Mouse (Mus musculus): ENCODE results near the gene Prcp. TPM values are rescaled to one million over a fixed set of nuclear protein-coding genes. Genes with fewer than 3 reads are reported as not detected.

The Prcp gene
- total RNA-seq, 1 experiment = 27.7 TPM

DNA sequence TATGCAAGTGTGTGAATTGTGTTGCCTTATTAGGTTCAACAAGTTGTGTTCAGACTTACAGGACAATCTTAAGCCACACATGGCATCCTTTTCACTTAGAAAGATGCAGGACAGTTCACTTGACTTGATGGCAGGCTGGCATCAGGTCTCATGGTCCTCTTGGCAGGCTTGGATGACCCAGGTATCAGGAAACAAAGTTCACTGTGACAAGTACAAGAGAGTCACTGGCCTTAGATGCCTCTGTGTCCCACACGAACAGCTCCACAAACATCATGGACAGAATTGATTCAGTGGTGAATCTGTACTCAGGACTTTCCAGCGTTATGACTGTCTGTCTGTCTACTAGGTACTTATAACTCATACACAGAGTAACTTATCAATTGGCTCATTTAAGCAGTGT, 39.9 kb upstream of the Prcp start:
- DNase-seq (ENCODE audit: low read depth, low spot score) = no peak
- Histone ChIP-seq H3K9me3 (ENCODE audit: control insufficient read depth, insufficient read depth, low read depth, low read length) (no peaks in the 10 kb centered on the region), H3K4me3 (ENCODE audit: insufficient read depth in 1 of 2, low read depth in 1 of 2, low read length in 2 of 2, poor library complexity in 1 of 2, severe bottlenecking in 1 of 2) (no peak overlapping the region), H3K36me3 (ENCODE audit: control insufficient read depth, insufficient read depth, low read length, poor library complexity, severe bottlenecking) (no peaks in the 10 kb centered on the region), H3K9ac (ENCODE audit: insufficient read depth, low read depth, low read length, poor library complexity, severe bottlenecking) (no peak overlapping the region), H3K4me1 (ENCODE audit: control insufficient read depth in 2 of 2, insufficient read depth in 2 of 2, low read length in 2 of 2, poor library complexity in 1 of 2) (no peaks in the 10 kb centered on the region), H3K27ac (ENCODE audit: insufficient read depth, low read depth, low read length, poor library complexity, severe bottlenecking) (no peak overlapping the region)
- TF ChIP-seq ZNF384 (IDR thresholded peaks at IDR 0.05; ENCODE audit: low read depth, low read length) (no peak), CHD2 (IDR thresholded peaks at IDR 0.05; ENCODE audit: low read depth, low read length) (no peak), MAFK (IDR thresholded peaks at IDR 0.05; ENCODE audit: insufficient read depth, low read depth, low read length) (no peak), HCFC1 (IDR thresholded peaks at IDR 0.05; ENCODE audit: borderline replicate concordance, insufficient read depth, low read length) (no peak), ZC3H11A (IDR thresholded peaks at IDR 0.05; ENCODE audit: borderline replicate concordance, low read depth, low read length) (no peak)
- in situ Hi-C loops (cut with MboI; ENCODE audit: low sequenced_read_pairs in 2 of 2, unreplicated experiment in 2 of 2) = no loop called here

DNA sequence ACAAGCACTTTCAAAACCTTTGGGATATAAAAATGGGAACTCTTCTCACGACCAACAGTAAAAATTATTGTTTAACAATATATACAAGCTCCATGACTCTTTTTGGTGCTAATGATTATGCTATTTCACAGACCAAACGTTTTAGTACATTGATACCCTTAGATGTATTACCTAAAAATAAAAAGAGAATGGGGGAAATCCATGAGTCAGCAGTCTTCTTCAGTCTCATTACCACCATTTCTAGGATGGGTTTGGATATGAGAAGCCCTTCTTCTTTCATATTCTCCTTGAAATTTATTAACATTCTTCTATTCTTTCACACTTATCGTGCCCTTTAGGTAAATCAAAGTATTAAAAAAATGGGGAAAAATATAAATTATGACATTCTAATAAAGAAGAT, 37.8 kb upstream of the Prcp start:
- no peak overlapping the region for H3K4me3 ChIP-seq (ENCODE audit: insufficient read depth in 1 of 2, low read depth in 1 of 2, low read length in 2 of 2, poor library complexity in 1 of 2, severe bottlenecking in 1 of 2)
- H3K27ac ChIP-seq (ENCODE audit: insufficient read depth, low read depth, low read length, poor library complexity, severe bottlenecking) = no peak overlapping the region
- no peaks in the 10 kb centered on the region for H3K9me3 ChIP-seq (ENCODE audit: control insufficient read depth, insufficient read depth, low read depth, low read length)
- in situ Hi-C loops (cut with MboI; ENCODE audit: low sequenced_read_pairs in 2 of 2, unreplicated experiment in 2 of 2) = no loop called here
- no peaks in the 10 kb centered on the region for H3K4me1 ChIP-seq (ENCODE audit: control insufficient read depth in 2 of 2, insufficient read depth in 2 of 2, low read length in 2 of 2, poor library complexity in 1 of 2)
- H3K36me3 ChIP-seq (ENCODE audit: control insufficient read depth, insufficient read depth, low read length, poor library complexity, severe bottlenecking) = no peaks in the 10 kb centered on the region
- no peak overlapping the region for H3K9ac ChIP-seq (ENCODE audit: insufficient read depth, low read depth, low read length, poor library complexity, severe bottlenecking)
- TF ChIP-seq CHD2 (IDR thresholded peaks at IDR 0.05; ENCODE audit: low read depth, low read length) (no peak), MAFK (IDR thresholded peaks at IDR 0.05; ENCODE audit: insufficient read depth, low read depth, low read length) (peak; percentile 51; the same call in 1 of the 2 replicates)
- DNase-seq (ENCODE audit: low read depth, low spot score) = no peak

DNA sequence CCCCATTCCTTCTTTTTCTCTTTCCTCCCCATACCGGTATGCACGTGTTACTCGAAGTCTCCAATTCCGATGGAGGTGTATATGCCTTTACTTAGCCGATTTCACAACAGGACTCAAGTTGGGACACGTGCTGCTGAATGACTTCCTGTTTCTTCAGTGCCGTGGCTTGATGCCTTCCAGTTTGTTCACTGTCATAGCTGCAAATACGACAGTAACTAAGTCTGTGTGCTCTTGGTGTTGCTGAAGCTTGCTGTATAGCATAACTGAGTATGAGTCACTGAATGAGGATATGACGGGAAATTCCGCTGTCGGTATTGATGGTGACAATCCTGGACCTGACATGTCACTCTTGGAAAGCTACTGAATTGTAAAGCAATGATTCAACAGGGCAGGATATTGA, 37.0 kb upstream of the Prcp start:
- Histone ChIP-seq H3K27ac (ENCODE audit: insufficient read depth, low read depth, low read length, poor library complexity, severe bottlenecking) (no peak overlapping the region), H3K4me1 (ENCODE audit: control insufficient read depth in 2 of 2, insufficient read depth in 2 of 2, low read length in 2 of 2, poor library complexity in 1 of 2) (no peaks in the 10 kb centered on the region), H3K9me3 (ENCODE audit: control insufficient read depth, insufficient read depth, low read depth, low read length) (no peaks in the 10 kb centered on the region), H3K9ac (ENCODE audit: insufficient read depth, low read depth, low read length, poor library complexity, severe bottlenecking) (no peak overlapping the region), H3K36me3 (ENCODE audit: control insufficient read depth, insufficient read depth, low read length, poor library complexity, severe bottlenecking) (no peaks in the 10 kb centered on the region), H3K4me3 (ENCODE audit: insufficient read depth in 1 of 2, low read depth in 1 of 2, low read length in 2 of 2, poor library complexity in 1 of 2, severe bottlenecking in 1 of 2) (no peak overlapping the region)
- in situ Hi-C loops (cut with MboI; ENCODE audit: low sequenced_read_pairs in 2 of 2, unreplicated experiment in 2 of 2) = no loop called here
- TF ChIP-seq HCFC1 (IDR thresholded peaks at IDR 0.05; ENCODE audit: borderline replicate concordance, insufficient read depth, low read length) = no peak
- no peak for TF ChIP-seq MAFK (IDR thresholded peaks at IDR 0.05; ENCODE audit: insufficient read depth, low read depth, low read length)
- TF ChIP-seq CHD2 (IDR thresholded peaks at IDR 0.05; ENCODE audit: low read depth, low read length) = no peak
- TF ChIP-seq ZNF384 (IDR thresholded peaks at IDR 0.05; ENCODE audit: low read depth, low read length) = no peak
- TF ChIP-seq ZC3H11A (IDR thresholded peaks at IDR 0.05; ENCODE audit: borderline replicate concordance, low read depth, low read length) = no peak
- DNase-seq (ENCODE audit: low read depth, low spot score) = no peak

DNA sequence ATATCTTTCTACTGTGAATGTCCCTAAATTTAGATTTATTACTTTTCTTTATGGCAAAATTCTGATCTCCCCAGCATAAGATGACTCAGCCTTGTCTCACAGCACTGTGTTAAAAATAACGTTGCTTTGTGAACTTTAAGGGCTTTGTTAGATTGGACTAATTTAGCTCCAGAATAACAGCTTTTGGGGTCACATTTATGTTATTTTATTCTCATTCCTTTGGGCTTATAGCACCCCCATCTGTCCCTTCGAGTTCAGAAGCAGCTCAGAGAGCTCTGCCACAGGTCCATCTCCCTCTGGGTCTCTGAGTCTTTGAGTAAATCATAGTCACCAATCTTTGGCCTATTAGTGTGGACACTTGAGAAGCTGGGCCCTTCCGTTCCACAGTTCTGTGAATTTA, 36.4 kb upstream of the Prcp start:
- Histone ChIP-seq H3K4me3 (ENCODE audit: insufficient read depth in 1 of 2, low read depth in 1 of 2, low read length in 2 of 2, poor library complexity in 1 of 2, severe bottlenecking in 1 of 2) (no peak overlapping the region), H3K9ac (ENCODE audit: insufficient read depth, low read depth, low read length, poor library complexity, severe bottlenecking) (no peak overlapping the region), H3K9me3 (ENCODE audit: control insufficient read depth, insufficient read depth, low read depth, low read length) (no peaks in the 10 kb centered on the region), H3K36me3 (ENCODE audit: control insufficient read depth, insufficient read depth, low read length, poor library complexity, severe bottlenecking) (no peaks in the 10 kb centered on the region), H3K27ac (ENCODE audit: insufficient read depth, low read depth, low read length, poor library complexity, severe bottlenecking) (no peak overlapping the region), H3K4me1 (ENCODE audit: control insufficient read depth in 2 of 2, insufficient read depth in 2 of 2, low read length in 2 of 2, poor library complexity in 1 of 2) (no peaks in the 10 kb centered on the region)
- no peak for DNase-seq (ENCODE audit: low read depth, low spot score)
- in situ Hi-C loops (cut with MboI; ENCODE audit: low sequenced_read_pairs in 2 of 2, unreplicated experiment in 2 of 2) = no loop called here
- TF ChIP-seq HCFC1 (IDR thresholded peaks at IDR 0.05; ENCODE audit: borderline replicate concordance, insufficient read depth, low read length) (no peak), CHD2 (IDR thresholded peaks at IDR 0.05; ENCODE audit: low read depth, low read length) (no peak), MAFK (IDR thresholded peaks at IDR 0.05; ENCODE audit: insufficient read depth, low read depth, low read length) (no peak), ZNF384 (IDR thresholded peaks at IDR 0.05; ENCODE audit: low read depth, low read length) (no peak), ZC3H11A (IDR thresholded peaks at IDR 0.05; ENCODE audit: borderline replicate concordance, low read depth, low read length) (no peak)

DNA sequence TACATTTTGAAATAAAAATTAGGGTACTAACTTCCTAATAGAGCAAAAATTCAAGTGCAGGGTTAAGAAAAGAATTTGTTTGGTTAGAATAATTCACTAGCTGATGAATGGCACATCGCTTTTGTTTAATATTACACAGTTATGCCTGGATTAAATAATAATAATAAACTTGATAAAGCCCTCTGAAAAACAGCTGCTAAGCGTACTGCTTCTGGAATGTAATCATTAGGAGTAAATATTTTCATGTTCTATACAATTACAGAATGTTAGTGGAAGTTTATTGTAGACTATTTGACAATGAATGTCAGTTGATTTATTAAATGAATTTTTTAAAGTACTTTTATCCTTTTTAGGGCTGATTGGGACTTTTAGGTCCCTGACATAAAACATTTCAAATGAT, 32.0 kb upstream of the Prcp start:
- in situ Hi-C loops (cut with MboI; ENCODE audit: low sequenced_read_pairs in 2 of 2, unreplicated experiment in 2 of 2) = no loop called here
- no peak for DNase-seq (ENCODE audit: low read depth, low spot score)
- Histone ChIP-seq H3K4me3 (ENCODE audit: insufficient read depth in 1 of 2, low read depth in 1 of 2, low read length in 2 of 2, poor library complexity in 1 of 2, severe bottlenecking in 1 of 2) (no peak overlapping the region), H3K9ac (ENCODE audit: insufficient read depth, low read depth, low read length, poor library complexity, severe bottlenecking) (no peak overlapping the region), H3K36me3 (ENCODE audit: control insufficient read depth, insufficient read depth, low read length, poor library complexity, severe bottlenecking) (no peaks in the 10 kb centered on the region), H3K4me1 (ENCODE audit: control insufficient read depth in 2 of 2, insufficient read depth in 2 of 2, low read length in 2 of 2, poor library complexity in 1 of 2) (no peaks in the 10 kb centered on the region), H3K27ac (ENCODE audit: insufficient read depth, low read depth, low read length, poor library complexity, severe bottlenecking) (no peak overlapping the region), H3K9me3 (ENCODE audit: control insufficient read depth, insufficient read depth, low read depth, low read length) (no peaks in the 10 kb centered on the region)
- no peak for TF ChIP-seq CHD2 (IDR thresholded peaks at IDR 0.05; ENCODE audit: low read depth, low read length)
- no peak for TF ChIP-seq MAFK (IDR thresholded peaks at IDR 0.05; ENCODE audit: insufficient read depth, low read depth, low read length)
- no peak for TF ChIP-seq ZC3H11A (IDR thresholded peaks at IDR 0.05; ENCODE audit: borderline replicate concordance, low read depth, low read length)
- no peak for TF ChIP-seq HCFC1 (IDR thresholded peaks at IDR 0.05; ENCODE audit: borderline replicate concordance, insufficient read depth, low read length)
- TF ChIP-seq ZNF384 (IDR thresholded peaks at IDR 0.05; ENCODE audit: low read depth, low read length) = no peak

Measured in ES-E14 (cell line).